Mouse (Mus musculus) bone marrow macrophage, adult 2 months (primary cell): Measurements from ENCODE around the gene Cacna2d3. TPM values are rescaled to one million over a fixed set of nuclear protein-coding genes. Genes with fewer than 3 reads are reported as not detected.

Source experiments
- H3K27ac ChIP-seq: 2 replicates; pipeline ENCODE4 v1.5.1; 2012; ENCODE audit warnings: low read depth, low read length; ENCODE audit not compliant: insufficient read depth
- H3K4me1 ChIP-seq: 2 replicates; pipeline ENCODE4 v1.6.1; 2012; ENCODE audit warnings: low read length; ENCODE audit not compliant: control insufficient read depth, insufficient read depth
- H3K4me3 ChIP-seq: 2 replicates; pipeline ENCODE4 v1.5.1; 2012; ENCODE audit warnings: mild to moderate bottlenecking, low read length, moderate library complexity; ENCODE audit not compliant: insufficient read depth
- CTCF ChIP-seq: IDR thresholded peaks from 2 replicates; pipeline ENCODE4 v1.5.1; 2012; ENCODE audit warnings: low read depth, mild to moderate bottlenecking, low read length, moderate library complexity
- POLR2A ChIP-seq: IDR thresholded peaks from 2 replicates; pipeline ENCODE4 v1.6.1; 2012; ENCODE audit warnings: mild to moderate bottlenecking, low read depth, low read length, borderline replicate concordance
- polyA plus RNA-seq: library from polyadenylated mRNA; stranded (reverse); fragments of >200 nt; gene quantifications from 2 replicates; pipeline ENCODE4 v1.2.4, GENCODE M21; 2012; ENCODE audit not compliant: missing spikeins, insufficient read depth, insufficient read length

The Cacna2d3 gene
- polyA plus RNA-seq, 1 experiment, result not detected

DNA sequence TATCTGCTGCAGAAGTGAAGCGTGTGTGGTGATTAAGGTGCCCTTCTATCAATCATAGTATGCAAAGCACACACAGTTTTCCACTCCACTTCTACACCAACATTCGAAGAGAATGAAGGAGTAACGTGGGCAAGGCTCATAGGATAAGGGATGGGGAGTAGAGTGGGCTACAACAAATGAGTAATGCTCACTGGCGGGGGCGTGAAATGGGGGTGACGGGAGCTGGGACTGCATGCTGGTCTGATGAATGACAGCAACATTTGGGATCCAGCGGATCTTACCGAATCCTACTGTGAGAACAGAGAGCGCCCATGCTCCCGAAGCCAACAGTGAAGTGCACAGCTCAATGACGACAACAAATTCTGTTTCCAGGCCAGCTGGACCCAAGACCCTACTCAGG is 76.2 kb downstream of the Cacna2d3 start:
- Histone ChIP-seq H3K27ac (no peak overlapping the region), H3K4me3 (no peak overlapping the region), H3K4me1 (no peaks in the 10 kb centered on the region)
- TF ChIP-seq POLR2A, result no peak
- no peak for TF ChIP-seq CTCF

- Histone ChIP-seq H3K4me3 (no peak overlapping the region), H3K27ac (no peak overlapping the region), H3K4me1 (no peaks in the 10 kb centered on the region)
- TF ChIP-seq POLR2A (no peak), CTCF (no peak)
Observed at GRCm38 (mm10) chr14:29643217-29643616, 78.4 kb downstream of the Cacna2d3 start.

DNA sequence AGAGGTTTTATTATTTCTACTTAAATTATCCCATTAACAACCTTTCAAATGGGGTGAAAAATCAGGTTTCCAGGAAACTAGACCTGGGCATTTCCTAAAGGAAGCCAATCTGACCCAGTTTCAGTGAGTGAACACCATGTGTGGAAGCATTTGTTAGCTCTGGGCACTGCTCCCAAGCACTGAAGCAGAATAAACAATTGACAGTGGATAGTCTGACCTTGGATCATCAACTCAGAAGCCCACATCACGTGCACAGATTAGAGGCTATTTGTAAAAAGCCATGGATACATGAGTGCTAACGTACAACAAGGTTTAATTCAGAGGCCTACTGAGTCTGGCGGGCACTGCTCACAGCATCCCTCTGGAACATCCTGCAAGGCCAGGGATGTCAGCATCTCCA is 82.4 kb downstream of the Cacna2d3 start:
- H3K27ac ChIP-seq, result no peak overlapping the region
- no peak for TF ChIP-seq CTCF
- no peak for TF ChIP-seq POLR2A
- H3K4me3 ChIP-seq, result no peak overlapping the region
- no peaks in the 10 kb centered on the region for H3K4me1 ChIP-seq

DNA sequence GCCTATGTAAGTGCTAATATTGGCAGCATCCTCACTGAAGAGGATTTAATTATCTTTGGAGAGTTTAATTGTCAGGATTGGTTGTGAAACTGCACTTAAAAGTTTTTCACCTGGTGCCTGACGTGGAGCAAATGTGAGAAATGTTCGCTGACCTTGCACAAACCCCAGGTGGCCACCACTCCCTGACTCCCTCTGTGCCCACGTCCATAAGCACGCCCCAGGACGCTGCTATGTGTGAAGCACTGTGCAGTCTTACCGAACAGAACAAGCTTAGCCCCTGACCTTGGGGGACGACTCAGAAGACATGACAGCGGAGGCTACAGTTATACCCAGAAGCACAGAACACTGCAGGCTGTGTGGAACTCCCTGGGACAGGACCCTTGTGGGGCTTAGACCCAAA is 93.5 kb downstream of the Cacna2d3 start:
- no peaks in the 10 kb centered on the region for H3K4me1 ChIP-seq
- H3K27ac ChIP-seq, result no peak overlapping the region
- no peak for TF ChIP-seq CTCF
- no peak for TF ChIP-seq POLR2A
- no peak overlapping the region for H3K4me3 ChIP-seq

DNA sequence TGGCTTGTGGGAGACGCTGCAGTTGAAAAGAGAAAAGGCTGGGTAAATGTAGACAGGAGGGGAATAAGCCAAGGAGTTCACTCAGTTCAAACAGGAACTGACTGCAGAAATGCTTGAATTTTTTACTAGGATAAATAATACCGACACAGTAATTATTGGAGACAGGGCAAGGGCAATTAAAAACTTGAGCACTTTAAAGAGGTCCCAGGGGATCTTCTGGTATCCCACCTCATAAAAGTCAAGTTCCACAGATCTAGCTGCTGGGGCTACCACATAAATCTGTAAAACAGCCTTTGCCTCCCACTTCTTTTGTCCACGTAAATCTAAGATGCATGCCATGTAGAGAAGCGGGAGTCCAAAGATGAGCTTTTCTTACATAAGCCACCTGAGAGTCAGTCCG is 109.2 kb downstream of the Cacna2d3 start:
- no peak overlapping the region for H3K27ac ChIP-seq
- H3K4me3 ChIP-seq, result no peak overlapping the region
- TF ChIP-seq CTCF (no peak), POLR2A (no peak)
- H3K4me1 ChIP-seq, result no peaks in the 10 kb centered on the region

GRCm38 (mm10) chr14:29608761-29609160 is 112.9 kb downstream of the Cacna2d3 start:
- H3K27ac ChIP-seq, result no peak overlapping the region

DNA sequence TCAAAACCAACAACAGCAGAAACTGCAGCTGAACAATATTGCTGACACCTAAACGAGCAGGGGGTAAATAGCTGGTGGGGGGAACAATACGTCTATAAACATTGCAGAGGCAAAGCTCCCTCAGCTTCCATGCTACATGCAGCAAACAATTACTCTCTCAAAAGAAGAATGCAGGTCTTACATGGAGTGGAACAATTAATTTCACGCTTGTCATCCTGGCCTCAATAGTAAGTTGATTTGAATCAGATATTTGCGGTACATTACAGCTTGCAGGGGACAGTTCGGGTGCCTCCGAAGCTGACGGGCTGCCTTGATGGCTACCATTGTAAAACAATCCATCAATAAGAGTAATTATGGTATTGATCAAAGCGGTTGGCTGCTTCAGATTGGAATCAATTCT is 122.2 kb downstream of the Cacna2d3 start:
- Histone ChIP-seq H3K4me1 (no peaks in the 10 kb centered on the region), H3K27ac (no peak overlapping the region), H3K4me3 (no peak overlapping the region)
- no peak for TF ChIP-seq POLR2A
- TF ChIP-seq CTCF, result no peak

More at GRCm38 (mm10) chr14:29608761-29609160, 112.9 kb downstream of the Cacna2d3 start:
- no peak for TF ChIP-seq CTCF
- TF ChIP-seq POLR2A, result no peak
- Histone ChIP-seq H3K4me3 (no peak overlapping the region), H3K4me1 (no peaks in the 10 kb centered on the region)

- Histone ChIP-seq H3K27ac (no peak overlapping the region), H3K4me1 (no peaks in the 10 kb centered on the region), H3K4me3 (no peak overlapping the region)
- TF ChIP-seq CTCF (no peak), POLR2A (no peak)
Observed at GRCm38 (mm10) chr14:29592896-29593295, 128.8 kb downstream of the Cacna2d3 start.

DNA sequence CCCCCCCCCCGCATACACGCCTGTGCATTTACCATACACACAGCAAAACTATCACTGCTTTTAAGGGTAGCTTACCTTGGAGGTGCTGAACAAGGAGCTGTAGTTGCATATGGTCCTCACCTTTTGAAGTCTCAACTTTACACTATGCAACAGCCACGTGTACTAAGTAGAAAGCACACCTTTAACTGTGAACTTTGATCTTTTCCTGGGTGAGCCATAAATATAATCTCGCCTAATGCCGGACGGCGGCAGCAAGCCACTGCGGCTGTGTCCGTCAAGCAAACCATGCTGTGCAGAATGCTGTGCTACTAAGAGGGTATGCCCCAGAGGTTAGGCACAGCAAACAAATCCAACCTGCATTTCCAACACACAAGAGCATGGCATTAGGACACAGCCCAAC is 132.0 kb downstream of the Cacna2d3 start:
- no peak overlapping the region for H3K27ac ChIP-seq
- H3K4me3 ChIP-seq, result no peak overlapping the region
- TF ChIP-seq POLR2A, result no peak
- no peak for TF ChIP-seq CTCF
- H3K4me1 ChIP-seq, result no peaks in the 10 kb centered on the region

- no peak overlapping the region for H3K27ac ChIP-seq
- TF ChIP-seq POLR2A, result no peak
- TF ChIP-seq CTCF, result no peak
- H3K4me1 ChIP-seq, result no peaks in the 10 kb centered on the region
- no peak overlapping the region for H3K4me3 ChIP-seq
Observed at GRCm38 (mm10) chr14:29581961-29582360, 139.7 kb downstream of the Cacna2d3 start.

GRCm38 (mm10) chr14:29577786-29578185 is 143.9 kb downstream of the Cacna2d3 start:
- no peak overlapping the region for H3K4me3 ChIP-seq
- H3K27ac ChIP-seq, result no peak overlapping the region

DNA sequence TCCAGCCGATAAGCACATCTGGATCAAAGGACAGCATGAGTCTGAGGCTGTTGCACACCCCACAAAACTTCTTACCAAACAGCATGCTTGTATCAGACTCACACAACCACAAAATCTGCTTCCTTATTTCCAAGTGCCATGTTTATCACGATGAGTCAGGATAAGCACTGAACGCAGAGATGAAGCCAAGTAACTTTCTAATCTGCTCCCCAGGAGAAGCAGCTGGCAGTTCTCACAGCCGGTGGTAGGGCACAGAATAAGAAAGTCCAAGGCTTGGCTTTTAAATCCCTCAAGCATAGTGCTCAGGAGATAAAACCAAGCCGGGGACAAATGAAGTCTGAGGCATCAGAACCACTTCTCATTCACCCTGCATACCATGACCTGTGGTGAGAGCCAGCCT is 146.1 kb downstream of the Cacna2d3 start:
- no peak overlapping the region for H3K4me3 ChIP-seq
- TF ChIP-seq POLR2A, result no peak
- TF ChIP-seq CTCF, result no peak
- H3K4me1 ChIP-seq, result no peaks in the 10 kb centered on the region
- H3K27ac ChIP-seq, result no peak overlapping the region

More at GRCm38 (mm10) chr14:29577786-29578185, 143.9 kb downstream of the Cacna2d3 start:
- TF ChIP-seq CTCF (no peak), POLR2A (no peak)
- H3K4me1 ChIP-seq, result no peaks in the 10 kb centered on the region
